Mouse (Mus musculus) effector memory CD4-positive, alpha-beta T cell, adult 5 months (primary cell): Measurements from ENCODE around the gene Ankrd49. TPM values are rescaled to one million over a fixed set of nuclear protein-coding genes. Genes with fewer than 3 reads are reported as not detected.

ENCODE experiments used
- polyA plus RNA-seq: library from polyadenylated mRNA; unstranded; fragments of 100-300 nt; shearing (Covaris generic); gene quantifications from one replicate; pipeline ENCODE4 v1.2.1, GENCODE M21; 2017

The Ankrd49 gene
- 11.6 TPM for polyA plus RNA-seq

DNA sequence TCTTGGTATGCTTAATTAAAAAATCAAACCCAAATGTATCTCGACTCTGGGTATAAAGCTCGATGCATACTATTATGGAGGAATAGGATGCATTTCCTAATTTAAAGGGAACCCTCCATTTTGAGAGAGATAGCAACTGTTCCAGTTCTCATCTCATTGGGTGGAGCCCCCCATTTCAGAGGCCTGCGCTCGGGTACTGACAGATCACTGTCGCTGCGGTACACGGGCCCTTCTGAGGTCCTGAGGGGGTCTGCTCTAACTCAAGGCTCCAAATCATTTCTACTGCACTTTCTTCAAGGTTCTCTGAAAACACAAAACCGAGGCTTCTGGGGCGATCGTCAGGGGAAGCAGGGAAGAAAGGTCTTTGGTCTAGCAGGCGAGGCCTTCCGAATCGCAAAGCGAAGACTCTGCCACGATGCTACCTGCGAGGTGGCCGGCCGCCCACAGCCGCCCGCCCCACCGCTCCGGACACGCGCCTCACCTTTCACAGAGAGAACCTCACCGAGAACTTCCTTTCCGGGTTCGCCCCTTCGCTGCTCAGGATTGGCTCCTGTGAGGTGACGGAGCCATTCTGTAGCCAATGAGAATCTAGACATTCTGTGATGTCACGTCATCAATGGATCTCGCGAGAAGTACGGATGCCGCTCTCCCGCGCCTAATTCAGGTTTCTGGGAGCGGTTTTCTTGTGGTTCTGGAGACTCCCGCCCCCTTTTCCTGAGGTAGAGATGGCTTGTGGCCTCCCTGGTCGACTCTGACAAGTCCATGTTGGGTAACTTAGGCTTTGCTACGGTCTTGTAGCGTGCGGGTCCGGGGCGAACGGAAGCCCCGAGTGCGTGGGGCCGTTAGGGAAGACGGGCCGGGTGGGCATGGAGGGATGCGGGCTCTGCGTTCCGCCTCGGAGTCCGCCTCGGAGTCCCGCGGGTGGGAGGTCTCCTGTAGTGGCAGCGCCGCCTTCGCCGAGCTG lies at the start of gene Ankrd49, which contains the start of gene Mre11a:
Gene Ankrd49, minus strand, starts transcription at position 818 of the 964 bp plus-strand sequence.
Gene Mre11a, plus strand, starts transcription at position 616 of the 964 bp plus-strand sequence.

GRCm38 (mm10) chr9:14770803-14771471 lies 13.7 kb downstream of the Ankrd49 start, which contains the start of gene 1700012B09Rik:
1700012B09Rik (minus strand) TSS chr9:14771030.

DNA sequence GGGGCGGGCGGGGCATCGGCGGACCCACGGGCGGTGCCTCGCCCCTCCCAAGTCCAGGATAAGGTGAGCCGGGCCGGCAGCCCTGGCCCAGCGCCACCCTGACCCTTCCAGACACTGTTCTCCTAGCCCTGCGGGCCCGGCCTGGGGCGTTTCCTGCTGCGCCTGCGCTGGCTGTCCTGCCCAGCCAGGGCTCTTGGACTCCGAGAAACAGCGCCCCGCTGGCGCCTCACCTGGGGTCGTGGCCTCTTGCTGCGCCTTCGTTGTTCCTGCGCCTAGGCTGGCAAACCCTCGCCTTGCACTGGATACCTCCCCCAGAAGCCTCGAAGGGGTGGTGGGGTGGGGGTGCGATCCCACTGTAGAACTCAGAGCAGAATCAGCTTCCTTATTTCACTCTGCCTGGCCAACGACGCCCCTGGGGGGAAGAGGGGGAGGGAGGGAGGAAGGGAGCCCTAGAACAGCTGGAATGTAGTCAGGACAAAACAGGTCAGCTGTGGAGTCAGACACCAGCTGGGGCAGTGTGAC lies 32.6 kb downstream of the Ankrd49 start, which contains the start of gene Fut4:
Gene Fut4, minus strand, starts transcription at position 393 of the 522 bp plus-strand sequence.

DNA sequence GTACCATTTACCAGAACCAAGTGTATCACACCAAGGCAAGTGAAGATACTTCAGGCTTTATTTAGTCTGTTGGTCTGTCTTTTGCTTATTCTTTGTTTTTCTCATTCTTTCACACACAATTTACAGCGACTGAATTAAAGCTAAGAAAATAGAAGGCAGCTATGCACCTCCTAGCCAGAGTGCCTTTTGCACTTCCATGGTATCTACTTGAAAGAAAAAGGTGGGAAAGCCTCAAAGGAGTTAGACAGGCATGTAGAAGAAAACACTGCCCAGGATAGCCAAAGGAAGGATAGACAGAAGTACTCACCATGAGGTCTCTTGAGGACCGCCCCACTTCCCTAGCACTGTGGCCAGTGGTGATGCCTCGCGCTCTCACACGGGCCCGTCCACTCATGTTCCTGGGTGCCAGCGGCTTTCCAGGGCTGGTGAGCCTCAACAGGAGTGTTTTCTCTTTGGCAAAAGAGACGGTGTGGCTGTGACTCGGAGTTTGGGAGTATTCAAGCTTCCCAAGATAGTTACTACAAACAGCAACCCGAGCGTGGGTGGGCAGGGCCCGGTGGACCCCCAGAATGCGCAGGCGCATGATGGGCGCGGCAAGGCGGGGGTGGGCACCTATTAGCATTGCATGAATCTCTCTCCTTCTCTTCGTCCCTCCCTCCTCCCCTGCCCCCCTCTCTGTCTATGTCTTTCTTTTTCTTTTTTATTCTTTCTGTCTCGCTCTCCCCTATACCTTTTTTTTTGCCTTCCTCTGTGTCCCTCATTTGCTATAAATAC lies 44.3 kb downstream of the Ankrd49 start, which contains the start of gene Piwil4:
Gene Piwil4, minus strand, starts transcription at position 583 of the 774 bp plus-strand sequence.

Other genes with a start within 250 kb of the Ankrd49 start
- not detected for gene Amotl1, start 139.8 kb downstream of the Ankrd49 start, polyA plus RNA-seq
- not detected for gene Piwil4, start 44.1 kb downstream of the Ankrd49 start, polyA plus RNA-seq
- gene Fut4, start 32.5 kb downstream of the Ankrd49 start, polyA plus RNA-seq = not detected
- not detected for gene 1700012B09Rik, start 13.8 kb downstream of the Ankrd49 start, polyA plus RNA-seq
- gene Mre11a, start 202 bp downstream of the Ankrd49 start, polyA plus RNA-seq = 25.6 TPM
- 1.9 TPM for gene Gpr83, start 75.4 kb upstream of the Ankrd49 start, polyA plus RNA-seq
- 137 TPM for gene Izumo1r, start 119.1 kb upstream of the Ankrd49 start, polyA plus RNA-seq